Mouse (Mus musculus) olfactory bulb, adult 2 months (tissue): ENCODE data around the gene Ifi203.
"Not testable (repeated sequence)": the region's sequence is repeated elsewhere in the genome, so short reads cannot be mapped to it uniquely, and the experiment has no call there.

Experiments
- CTCF ChIP-seq: fragments of 200-500 bp; IDR thresholded peaks from 2 replicates; pipeline ENCODE4 v1.5.1; 2012; ENCODE audit warnings: low read depth, mild to moderate bottlenecking, low read length, moderate library complexity; ENCODE audit not compliant: insufficient read depth
- POLR2A ChIP-seq: fragments of 200-500 bp; IDR thresholded peaks from 2 replicates; pipeline ENCODE4 v1.6.1; 2012; ENCODE audit warnings: mild to moderate bottlenecking, low read depth, low read length, moderate library complexity; ENCODE audit not compliant: insufficient read depth

GRCm38 (mm10) chr1:173961491-173961890, 19.0 kb upstream of the Ifi203 start:
- not testable (repeated sequence) for TF ChIP-seq CTCF, POLR2A
